Mouse (Mus musculus): Measurements from ENCODE around the gene Swap70. TPM values are rescaled to one million over a fixed set of nuclear protein-coding genes. Genes with fewer than 3 reads are reported as not detected.
A peak's percentile ranks its signal among the peaks of the same experiment; 100 is the strongest.

Gene Swap70
- polyA plus RNA-seq, 1 experiment from 2014 or later: 11.7 TPM

DNA sequence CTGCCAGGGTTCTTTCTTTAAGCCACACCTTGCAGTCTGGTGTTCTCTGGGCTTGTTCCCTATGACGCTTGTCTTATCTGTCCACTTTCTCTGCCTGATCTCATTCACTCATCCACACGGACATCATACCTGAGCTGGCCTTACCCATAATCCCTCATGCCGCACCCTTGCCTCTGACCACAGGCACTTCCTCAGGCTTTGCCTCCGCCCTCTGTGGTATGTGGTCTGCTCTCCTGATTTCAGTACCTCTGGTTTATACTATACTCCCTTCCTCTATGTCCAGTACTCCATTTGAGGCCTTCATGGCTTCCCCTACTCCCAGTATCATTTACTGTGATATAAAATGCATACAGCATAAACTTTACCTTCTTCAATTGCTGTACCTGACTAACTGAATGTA is 17.3 kb upstream of the Swap70 start:
- Histone ChIP-seq H3K9ac (replicated peaks; ENCODE audit: low read depth, low read length) (no peak overlapping the region), H3K36me3 (ENCODE audit: control insufficient read depth, insufficient read depth) (no peaks in the 10 kb centered on the region), H3K27me3 (replicated peaks; ENCODE audit: control insufficient read depth, insufficient read depth, low read length) (no peaks in the 10 kb centered on the region), H3K4me3 (replicated peaks; ENCODE audit: low read length) (no peak overlapping the region), H3K9me3 (ENCODE audit: control insufficient read depth, low read length) (peaks cover 13% of the 10 kb centered on the region), H3K4me1 (replicated peaks; ENCODE audit: control insufficient read depth, insufficient read depth, low read length) (no peaks in the 10 kb centered on the region), H3K4me2 (ENCODE audit: low read length) (no peak overlapping the region), H3K27ac (ENCODE audit: low read length) (no peak overlapping the region)
- ATAC-seq: no peak
- 95% methylated on average over 4 of the region's 4 CpGs for WGBS

DNA sequence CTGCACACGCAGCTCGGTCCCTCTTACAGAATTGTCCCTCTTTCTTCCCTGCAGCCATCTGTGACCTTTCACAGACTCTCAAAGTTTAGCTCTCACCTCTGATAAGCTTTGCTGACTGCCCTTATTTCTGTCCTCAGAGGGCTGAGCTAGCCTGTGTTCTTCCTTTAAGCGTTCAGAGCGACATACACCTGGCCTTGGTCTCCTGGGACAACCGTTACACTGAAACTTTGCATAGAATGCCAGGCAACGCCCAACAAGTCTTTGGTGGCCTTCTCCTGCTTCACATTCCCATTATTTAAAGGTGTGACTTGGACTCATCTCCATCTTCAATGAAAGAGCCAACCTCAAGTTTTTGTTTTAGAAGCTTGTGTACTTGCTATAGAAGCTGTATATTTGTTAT is 13.2 kb upstream of the Swap70 start:
- Histone ChIP-seq H3K9me3 (ENCODE audit: control insufficient read depth, low read length) (peaks cover 13% of the 10 kb centered on the region), H3K4me1 (replicated peaks; ENCODE audit: control insufficient read depth, insufficient read depth, low read length) (no peaks in the 10 kb centered on the region), H3K27me3 (replicated peaks; ENCODE audit: control insufficient read depth, insufficient read depth, low read length) (no peaks in the 10 kb centered on the region), H3K4me2 (ENCODE audit: low read length) (no peak overlapping the region), H3K9ac (replicated peaks; ENCODE audit: low read depth, low read length) (no peak overlapping the region), H3K27ac (ENCODE audit: low read length) (no peak overlapping the region), H3K4me3 (replicated peaks; ENCODE audit: low read length) (no peak overlapping the region), H3K36me3 (ENCODE audit: control insufficient read depth, insufficient read depth) (no peaks in the 10 kb centered on the region)
- WGBS: 89% methylated on average over 6 of the region's 6 CpGs
- ATAC-seq: no peak

DNA sequence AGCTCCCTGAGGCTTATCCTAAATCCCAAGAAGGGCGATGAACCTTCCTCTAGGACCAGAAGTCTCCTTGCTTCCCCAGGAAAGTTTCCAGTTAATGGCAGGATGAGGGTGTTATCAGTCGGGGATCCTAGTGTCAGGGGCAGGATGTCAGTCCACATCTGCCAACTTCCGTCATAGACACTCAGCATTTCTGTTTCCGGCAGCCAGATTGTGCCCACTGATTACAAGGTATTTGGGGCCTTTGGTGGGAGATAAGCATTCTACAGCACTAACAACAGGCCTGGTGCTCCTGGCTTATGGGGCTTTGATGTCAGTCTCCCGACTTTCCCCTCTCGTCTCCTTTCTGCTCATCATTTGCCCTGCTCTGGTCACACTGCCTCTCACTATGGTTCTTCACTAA is 12.1 kb upstream of the Swap70 start:
- no peaks in the 10 kb centered on the region for H3K36me3 ChIP-seq (ENCODE audit: control insufficient read depth, insufficient read depth)
- no peaks in the 10 kb centered on the region for H3K27me3 ChIP-seq (replicated peaks; ENCODE audit: control insufficient read depth, insufficient read depth, low read length)
- no peak overlapping the region for H3K27ac ChIP-seq (ENCODE audit: low read length)
- no peak overlapping the region for H3K9ac ChIP-seq (replicated peaks; ENCODE audit: low read depth, low read length)
- ATAC-seq: no peak
- no peak overlapping the region for H3K4me3 ChIP-seq (replicated peaks; ENCODE audit: low read length)
- peaks cover 13% of the 10 kb centered on the region for H3K9me3 ChIP-seq (ENCODE audit: control insufficient read depth, low read length)
- 91% methylated on average over 6 of the region's 6 CpGs for WGBS
- H3K4me1 ChIP-seq (replicated peaks; ENCODE audit: control insufficient read depth, insufficient read depth, low read length): no peaks in the 10 kb centered on the region
- H3K4me2 ChIP-seq (ENCODE audit: low read length): no peak overlapping the region

DNA sequence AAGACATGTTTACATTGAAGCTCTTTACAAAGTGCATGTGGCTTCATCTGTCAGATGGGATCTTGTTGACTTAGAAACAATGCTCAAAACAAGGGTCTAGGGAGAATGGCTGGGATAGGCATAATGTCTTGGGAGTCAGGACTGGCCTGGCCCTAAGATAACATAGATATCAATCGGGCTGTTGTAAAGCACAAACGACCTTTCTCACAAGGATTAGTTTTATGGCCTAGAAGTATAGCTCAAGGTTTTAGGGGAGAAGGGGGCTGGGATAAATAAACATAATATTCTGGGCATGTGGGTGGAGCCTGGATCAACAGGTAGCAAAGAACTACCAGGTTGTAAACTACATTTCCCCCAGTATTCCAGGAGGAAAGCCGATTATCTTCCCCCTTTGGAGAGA is 10.5 kb upstream of the Swap70 start:
- Histone ChIP-seq H3K4me3 (replicated peaks; ENCODE audit: low read length) (no peak overlapping the region), H3K9ac (replicated peaks; ENCODE audit: low read depth, low read length) (no peak overlapping the region), H3K9me3 (ENCODE audit: control insufficient read depth, low read length) (peaks cover 12% of the 10 kb centered on the region), H3K36me3 (ENCODE audit: control insufficient read depth, insufficient read depth) (no peaks in the 10 kb centered on the region), H3K4me1 (replicated peaks; ENCODE audit: control insufficient read depth, insufficient read depth, low read length) (no peaks in the 10 kb centered on the region), H3K27ac (ENCODE audit: low read length) (no peak overlapping the region), H3K27me3 (replicated peaks; ENCODE audit: control insufficient read depth, insufficient read depth, low read length) (no peaks in the 10 kb centered on the region), H3K4me2 (ENCODE audit: low read length) (no peak overlapping the region)
- ATAC-seq: no peak
- WGBS: 81% methylated on average over 3 of the region's 3 CpGs

DNA sequence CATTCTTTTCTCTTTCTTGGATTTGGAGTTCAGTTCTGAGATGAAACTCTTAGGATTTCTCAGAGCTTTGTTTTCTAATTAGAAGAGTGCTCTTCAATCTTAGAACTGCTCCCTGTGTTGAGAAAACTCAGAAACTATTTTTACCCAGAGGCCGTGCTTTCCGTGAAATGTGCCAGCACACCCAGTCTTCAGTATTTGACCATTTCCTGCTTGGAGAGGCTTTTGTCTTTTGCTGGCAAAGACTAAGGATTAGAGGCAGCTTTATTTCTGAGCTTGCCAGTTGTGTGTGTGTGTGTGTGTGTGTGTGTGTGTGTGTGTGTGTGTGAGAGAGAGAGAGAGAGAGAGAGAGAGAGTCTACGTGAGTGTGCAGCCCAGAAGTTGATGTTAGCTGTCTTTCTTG is 6.6 kb upstream of the Swap70 start:
- no peaks in the 10 kb centered on the region for H3K9me3 ChIP-seq (ENCODE audit: control insufficient read depth, low read length)
- ATAC-seq: no peak
- H3K9ac ChIP-seq (replicated peaks; ENCODE audit: low read depth, low read length): no peak overlapping the region
- no peak overlapping the region for H3K4me3 ChIP-seq (replicated peaks; ENCODE audit: low read length)
- H3K36me3 ChIP-seq (ENCODE audit: control insufficient read depth, insufficient read depth): no peaks in the 10 kb centered on the region
- H3K27me3 ChIP-seq (replicated peaks; ENCODE audit: control insufficient read depth, insufficient read depth, low read length): no peaks in the 10 kb centered on the region
- no peaks in the 10 kb centered on the region for H3K4me1 ChIP-seq (replicated peaks; ENCODE audit: control insufficient read depth, insufficient read depth, low read length)
- 48% methylated on average over 3 of the region's 3 CpGs for WGBS
- no peak overlapping the region for H3K4me2 ChIP-seq (ENCODE audit: low read length)
- no peak overlapping the region for H3K27ac ChIP-seq (ENCODE audit: low read length)

DNA sequence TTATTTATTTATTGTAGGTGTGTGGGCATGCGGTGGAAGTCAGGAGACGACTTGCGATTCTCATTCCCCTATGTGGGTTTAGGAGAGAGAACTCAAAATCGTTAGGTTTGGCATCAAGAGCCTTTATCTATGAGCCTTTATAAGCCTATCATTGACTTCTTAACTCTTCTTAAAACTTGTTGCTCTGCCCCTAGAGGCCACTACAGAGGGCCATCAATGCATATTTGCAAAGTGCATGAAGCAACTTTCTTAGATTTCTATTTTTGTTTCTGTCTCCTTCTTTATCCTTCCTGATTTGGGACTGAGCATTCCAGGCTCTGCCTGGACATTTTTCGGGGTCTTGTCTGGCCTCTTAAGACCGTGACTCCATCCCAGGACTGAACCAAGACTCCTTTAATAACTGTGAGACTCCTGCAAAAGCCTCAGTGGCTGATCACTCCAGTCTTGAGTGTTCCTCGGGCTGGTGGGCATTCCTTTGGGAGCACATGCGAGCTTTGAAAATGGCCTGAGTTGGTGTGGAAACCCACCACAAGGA is 393 bp upstream of the Swap70 start:
- H3K9me3 ChIP-seq (ENCODE audit: control insufficient read depth, low read length): no peaks in the 10 kb centered on the region
- H3K4me2 ChIP-seq (ENCODE audit: low read length): peak overlapping the region; percentile 95
- no peaks in the 10 kb centered on the region for H3K36me3 ChIP-seq (ENCODE audit: control insufficient read depth, insufficient read depth)
- peaks cover 9% of the 10 kb centered on the region; the same call in 1 of the 2 replicates for H3K4me1 ChIP-seq (replicated peaks; ENCODE audit: control insufficient read depth, insufficient read depth, low read length)
- peak overlapping the region; percentile 75 for H3K9ac ChIP-seq (replicated peaks; ENCODE audit: low read depth, low read length)
- peak; percentile 24; the same call in 1 of the 2 replicates for ATAC-seq
- 23% methylated on average over 8 of the region's 8 CpGs for WGBS
- no peaks in the 10 kb centered on the region for H3K27me3 ChIP-seq (replicated peaks; ENCODE audit: control insufficient read depth, insufficient read depth, low read length)
- peak overlapping the region; percentile 82 for H3K4me3 ChIP-seq (replicated peaks; ENCODE audit: low read length)
- H3K27ac ChIP-seq (ENCODE audit: low read length): no peak overlapping the region

DNA sequence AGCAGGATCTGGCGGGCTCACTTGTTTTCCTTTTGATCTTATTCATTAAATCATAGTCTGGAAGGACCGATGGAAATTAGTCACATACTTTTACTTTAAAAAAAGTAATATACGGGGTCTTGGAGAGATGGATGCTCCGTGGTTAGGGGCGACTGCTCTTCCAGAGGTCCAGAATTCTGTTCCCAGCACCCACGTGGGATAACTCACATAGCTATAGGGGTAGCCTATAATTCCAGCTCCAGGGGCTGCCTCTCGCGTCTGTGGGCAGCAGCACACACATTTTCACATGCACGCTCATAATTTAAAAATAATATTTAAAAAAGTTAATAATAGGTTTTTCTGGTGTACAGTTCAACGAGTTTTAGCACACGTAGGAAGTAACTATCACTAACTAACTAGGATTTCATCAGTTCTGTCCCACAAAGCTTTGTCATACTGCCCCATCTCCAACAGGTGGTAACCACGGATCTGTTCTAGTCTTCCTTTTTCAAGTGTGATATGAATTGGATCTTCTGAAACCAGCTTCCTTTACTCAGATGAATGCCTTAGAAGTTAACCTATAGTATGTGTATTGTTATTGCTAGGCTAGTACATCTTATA is 1.2 kb downstream of the Swap70 start:
- H3K9me3 ChIP-seq (ENCODE audit: control insufficient read depth, low read length): no peaks in the 10 kb centered on the region
- 18% methylated on average over 12 of the region's 12 CpGs for WGBS
- no peaks in the 10 kb centered on the region for H3K36me3 ChIP-seq (ENCODE audit: control insufficient read depth, insufficient read depth)
- ATAC-seq: no peak
- H3K9ac ChIP-seq (replicated peaks; ENCODE audit: low read depth, low read length): no peak overlapping the region
- no peak overlapping the region for H3K27ac ChIP-seq (ENCODE audit: low read length)
- no peaks in the 10 kb centered on the region for H3K27me3 ChIP-seq (replicated peaks; ENCODE audit: control insufficient read depth, insufficient read depth, low read length)
- H3K4me2 ChIP-seq (ENCODE audit: low read length): peak overlapping the region; percentile 95
- H3K4me1 ChIP-seq (replicated peaks; ENCODE audit: control insufficient read depth, insufficient read depth, low read length): peaks cover 9% of the 10 kb centered on the region; the same call in 1 of the 2 replicates
- H3K4me3 ChIP-seq (replicated peaks; ENCODE audit: low read length): peak overlapping the region; percentile 82

DNA sequence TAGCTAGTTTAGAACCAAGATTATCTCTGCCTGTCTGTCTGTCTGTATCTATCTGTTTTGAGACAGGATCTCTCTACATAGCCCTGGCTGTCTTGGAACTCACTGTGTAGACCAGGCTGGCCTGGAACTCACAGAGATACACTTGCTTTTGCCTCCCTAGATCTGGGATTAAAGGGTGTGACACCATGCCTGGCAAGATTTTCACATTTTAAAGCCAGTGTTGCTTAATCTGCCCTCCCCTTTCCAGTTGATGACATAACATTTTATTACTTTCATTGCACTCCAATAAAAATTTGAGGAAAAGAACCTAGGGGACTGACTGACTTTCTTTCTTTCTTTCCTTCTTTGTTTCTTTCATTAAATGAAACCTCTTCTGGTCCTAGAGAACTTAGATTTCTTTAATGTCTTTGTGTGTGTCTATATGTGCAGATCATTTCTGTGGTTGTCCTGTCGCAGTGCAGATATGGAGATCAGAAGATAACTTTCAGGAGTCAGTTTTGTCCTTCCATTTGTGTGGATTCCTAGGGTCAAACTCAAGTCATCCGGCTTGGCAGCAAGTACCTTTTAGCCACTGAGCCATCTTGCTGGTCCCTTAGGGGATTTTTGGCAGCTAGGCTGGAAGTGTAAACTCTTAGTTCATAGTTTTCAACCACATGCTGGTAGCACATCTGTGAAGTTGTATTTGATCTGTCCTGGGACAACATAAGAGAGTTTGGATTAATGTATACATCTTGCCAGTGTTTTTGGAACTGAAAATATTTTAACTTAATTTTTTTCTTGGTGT is 2.4 kb downstream of the Swap70 start:
- Histone ChIP-seq H3K4me2 (ENCODE audit: low read length) (no peak overlapping the region), H3K27me3 (replicated peaks; ENCODE audit: control insufficient read depth, insufficient read depth, low read length) (no peaks in the 10 kb centered on the region), H3K27ac (ENCODE audit: low read length) (no peak overlapping the region), H3K9me3 (ENCODE audit: control insufficient read depth, low read length) (no peaks in the 10 kb centered on the region), H3K36me3 (ENCODE audit: control insufficient read depth, insufficient read depth) (no peaks in the 10 kb centered on the region), H3K4me1 (replicated peaks; ENCODE audit: control insufficient read depth, insufficient read depth, low read length) (peaks cover 9% of the 10 kb centered on the region; the same call in 1 of the 2 replicates), H3K9ac (replicated peaks; ENCODE audit: low read depth, low read length) (no peak overlapping the region), H3K4me3 (replicated peaks; ENCODE audit: low read length) (no peak overlapping the region)
- ATAC-seq: no peak
- 86% methylated on average over 2 of the region's 2 CpGs for WGBS

DNA sequence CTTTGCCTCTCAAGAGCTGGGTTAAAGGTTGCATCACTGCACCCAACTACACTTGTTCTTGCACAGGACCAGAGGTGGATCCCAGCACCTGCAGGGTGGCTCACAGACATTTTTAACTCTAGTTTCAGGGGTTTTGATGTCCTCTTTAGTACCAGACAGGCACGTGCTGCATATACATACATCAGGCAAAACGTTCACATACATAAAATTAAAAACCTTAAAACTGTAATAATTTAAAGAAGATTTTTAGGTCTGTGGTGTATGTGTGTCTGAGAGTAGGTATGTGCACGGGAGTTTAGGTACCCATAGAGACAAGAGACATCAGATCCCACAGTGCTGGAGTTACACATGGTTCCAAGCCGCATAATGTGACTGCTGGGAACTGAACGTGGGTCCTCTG is 5.0 kb downstream of the Swap70 start:
- no peak overlapping the region for H3K4me2 ChIP-seq (ENCODE audit: low read length)
- H3K27me3 ChIP-seq (replicated peaks; ENCODE audit: control insufficient read depth, insufficient read depth, low read length): no peaks in the 10 kb centered on the region
- 97% methylated on average over 5 of the region's 5 CpGs for WGBS
- ATAC-seq: no peak
- H3K4me1 ChIP-seq (replicated peaks; ENCODE audit: control insufficient read depth, insufficient read depth, low read length): peaks cover 4% of the 10 kb centered on the region; the same call in 1 of the 2 replicates
- no peak overlapping the region for H3K9ac ChIP-seq (replicated peaks; ENCODE audit: low read depth, low read length)
- no peaks in the 10 kb centered on the region for H3K9me3 ChIP-seq (ENCODE audit: control insufficient read depth, low read length)
- H3K4me3 ChIP-seq (replicated peaks; ENCODE audit: low read length): no peak overlapping the region
- H3K27ac ChIP-seq (ENCODE audit: low read length): no peak overlapping the region
- no peaks in the 10 kb centered on the region for H3K36me3 ChIP-seq (ENCODE audit: control insufficient read depth, insufficient read depth)

Measured in forebrain, embryonic 16.5 days (tissue).